Mouse (Mus musculus): ENCODE measurements at regions not wholly inside any gene's neighbourhood (a gene's known extent, or its start where the extent isn't known, plus 50 kb on each side); places are given as distances from the start of the nearest gene placed in this dataset.

DNA sequence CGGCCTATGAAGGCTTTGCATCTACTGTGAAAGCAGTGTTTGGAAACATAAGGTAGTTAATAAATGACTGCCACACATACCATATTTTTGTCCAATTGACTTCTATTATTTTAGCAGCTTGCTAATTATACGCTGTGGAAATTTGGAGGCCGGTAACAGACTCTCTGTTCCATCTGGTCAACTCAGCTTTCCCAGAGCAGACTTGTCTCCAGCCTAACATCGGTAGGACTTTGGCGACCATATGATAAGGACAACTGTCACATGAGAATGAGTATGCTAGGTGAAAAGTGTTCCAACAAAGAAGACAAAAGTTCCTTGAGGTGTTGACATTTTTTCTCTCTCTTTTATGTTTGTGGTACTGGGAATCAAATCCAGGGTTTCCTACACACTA lies 197.5 kb upstream of the Myo3a start:
- TF ChIP-seq POLR2A (IDR thresholded peaks at IDR 0.05; ENCODE audit: low read depth, low read length) (no peak), CTCF (IDR thresholded peaks at IDR 0.05; ENCODE audit: extremely low read depth, insufficient read length, insufficient replicate concordance, low read depth, low read length) (no peak)
